Comparison of ENCODE assay signal across 18 mouse cellular contexts in genomic region chr15:74162437-74162763, GRCm38 (mm10).
A peak's percentile ranks its signal among the peaks of the same experiment; 100 is the strongest.
DNase-seq lines count a peak whose midpoint lies in the region; ATAC-seq and TF ChIP-seq lines count a peak whose summit lies in the region.
"Had no signal": no experiment of that assay in that cellular context is flagged by ENCODE, and none has a peak within 500 bp of the region (broad histone marks: within the 10 kb centered on the region; RNA-seq: fewer than 3 reads in every experiment).

No protein-coding gene starts in this region.

- TF ChIP-seq CTCF in brain, embryonic 14.5 days (IDR thresholded peaks at IDR 0.05; ENCODE audit: borderline replicate concordance, extremely low read depth, insufficient read depth, insufficient read length): no peak
- no peak for TF ChIP-seq CTCF in lung, postnatal 0 days (IDR thresholded peaks at IDR 0.05)

- peak; percentile 67 for ATAC-seq in forebrain, embryonic 13.5 days
- ATAC-seq in hindbrain, embryonic 14.5 days (ENCODE audit: low FRiP score): no peak; the same call in 1 of the 2 replicates
- ATAC-seq in midbrain, embryonic 15.5 days (replicated peaks): peak; percentile 30; the same call in 1 of the 2 replicates
- no peak for ATAC-seq in lung, postnatal 0 days
- ATAC-seq: intestine, embryonic 16.5 days had no signal

- no peaks in the 10 kb centered on the region for H3K36me3 ChIP-seq in forebrain, embryonic 13.5 days (ENCODE audit: poor library complexity, severe bottlenecking)
- no peaks in the 10 kb centered on the region for H3K36me3 ChIP-seq in hindbrain, embryonic 14.5 days (replicated peaks; ENCODE audit: control insufficient read depth, insufficient read depth)
- H3K36me3 ChIP-seq in midbrain, embryonic 15.5 days (replicated peaks): no peaks in the 10 kb centered on the region
- H3K36me3 ChIP-seq in limb, embryonic 10.5 days: no peaks in the 10 kb centered on the region
- no peaks in the 10 kb centered on the region for H3K36me3 ChIP-seq in lung, postnatal 0 days (ENCODE audit: insufficient read depth, low read length)
- H3K36me3 ChIP-seq: liver, embryonic 15.5 days; neural tube, embryonic 12.5 days had no signal

- no peaks in the 10 kb centered on the region; the same call in 1 of the 2 replicates for H3K27me3 ChIP-seq in forebrain, embryonic 13.5 days
- H3K27me3 ChIP-seq in hindbrain, embryonic 14.5 days (ENCODE audit: control insufficient read depth, insufficient read depth, low read length): no peaks in the 10 kb centered on the region
- no peaks in the 10 kb centered on the region for H3K27me3 ChIP-seq in midbrain, embryonic 15.5 days (replicated peaks)
- peaks cover 91% of the 10 kb centered on the region for H3K27me3 ChIP-seq in limb, embryonic 10.5 days (ENCODE audit: low read depth, poor library complexity, severe bottlenecking)
- H3K27me3 ChIP-seq in lung, postnatal 0 days (replicated peaks; ENCODE audit: insufficient read depth, low read length): no peaks in the 10 kb centered on the region
- H3K27me3 ChIP-seq: CH12.LX; liver, embryonic 15.5 days had no signal

- peaks cover 48% of the 10 kb centered on the region for H3K4me1 ChIP-seq in forebrain, embryonic 13.5 days
- H3K4me1 ChIP-seq in hindbrain, embryonic 14.5 days (replicated peaks; ENCODE audit: control insufficient read depth, insufficient read depth, low read length): peaks cover 23% of the 10 kb centered on the region
- peaks cover 30% of the 10 kb centered on the region for H3K4me1 ChIP-seq in midbrain, embryonic 15.5 days
- H3K4me1 ChIP-seq in limb, embryonic 10.5 days: peaks cover 25% of the 10 kb centered on the region
- no peaks in the 10 kb centered on the region for H3K4me1 ChIP-seq in lung, postnatal 0 days (ENCODE audit: insufficient read depth, low read depth, low read length)
- H3K4me1 ChIP-seq: liver, embryonic 15.5 days had no signal

- H3K9me3 ChIP-seq in forebrain, embryonic 13.5 days (replicated peaks): no peaks in the 10 kb centered on the region
- no peaks in the 10 kb centered on the region for H3K9me3 ChIP-seq in hindbrain, embryonic 14.5 days (ENCODE audit: control insufficient read depth, low read length)
- H3K9me3 ChIP-seq in midbrain, embryonic 15.5 days: no peaks in the 10 kb centered on the region
- no peaks in the 10 kb centered on the region for H3K9me3 ChIP-seq in limb, embryonic 10.5 days (replicated peaks)
- no peaks in the 10 kb centered on the region for H3K9me3 ChIP-seq in lung, postnatal 0 days (ENCODE audit: low read length)
- H3K9me3 ChIP-seq: liver, embryonic 15.5 days; neural tube, embryonic 12.5 days had no signal

- TF ChIP-seq POLR2A in brain, embryonic 14.5 days (IDR thresholded peaks at IDR 0.05; ENCODE audit: borderline replicate concordance, extremely low read depth, insufficient read depth, insufficient read length, poor library complexity, severe bottlenecking): no peak

- H3K4me2 ChIP-seq in forebrain, embryonic 13.5 days: peak overlapping the region; percentile 18
- H3K4me2 ChIP-seq in hindbrain, embryonic 14.5 days (replicated peaks): no peak overlapping the region
- no peak overlapping the region for H3K4me2 ChIP-seq in midbrain, embryonic 15.5 days
- no peak overlapping the region for H3K4me2 ChIP-seq in lung, postnatal 0 days (replicated peaks; ENCODE audit: low read depth, low read length)
- H3K4me2 ChIP-seq: liver, embryonic 15.5 days had no signal

- H3K9ac ChIP-seq in forebrain, embryonic 13.5 days: no peak overlapping the region
- H3K9ac ChIP-seq in hindbrain, embryonic 14.5 days: no peak overlapping the region
- no peak overlapping the region for H3K9ac ChIP-seq in midbrain, embryonic 15.5 days
- no peak overlapping the region for H3K9ac ChIP-seq in lung, postnatal 0 days (replicated peaks; ENCODE audit: low read depth)
- H3K9ac ChIP-seq: liver, embryonic 15.5 days; neural tube, embryonic 12.5 days had no signal

- no peak overlapping the region for H3K4me3 ChIP-seq in forebrain, embryonic 13.5 days
- H3K4me3 ChIP-seq in hindbrain, embryonic 14.5 days (replicated peaks; ENCODE audit: low read length): no peak overlapping the region
- no peak overlapping the region for H3K4me3 ChIP-seq in midbrain, embryonic 15.5 days
- no peak overlapping the region for H3K4me3 ChIP-seq in limb, embryonic 10.5 days
- no peak overlapping the region for H3K4me3 ChIP-seq in lung, postnatal 0 days (ENCODE audit: low read depth, low read length)
- H3K4me3 ChIP-seq: liver, embryonic 15.5 days; neural tube, embryonic 12.5 days had no signal

- WGBS in forebrain, embryonic 13.5 days: 12% methylated on average over 8 of the region's 8 CpGs
- 12% methylated on average over 8 of the region's 8 CpGs for WGBS in hindbrain, embryonic 14.5 days
- 16% methylated on average over 8 of the region's 8 CpGs for WGBS in midbrain, embryonic 15.5 days
- 67% methylated on average over 8 of the region's 8 CpGs for WGBS in limb, embryonic 10.5 days
- WGBS in lung, postnatal 0 days: 37% methylated on average over 8 of the region's 8 CpGs

- peak; percentile 91 for DNase-seq in brain, embryonic 14.5 days (ENCODE audit: low read depth)
- no peak for DNase-seq in hindbrain, embryonic 14.5 days (ENCODE audit: low spot score)
- DNase-seq in thymus, postnatal 25 days: no peak
- DNase-seq in urinary bladder, postnatal 14 days (ENCODE audit: low spot score): no peak
- no peak for DNase-seq in limb, embryonic 10.5 days (ENCODE audit: low spot score)
- no peak for DNase-seq in lung, postnatal 0 days (ENCODE audit: low spot score)
- DNase-seq: adrenal gland, postnatal 14 days; cerebellum, adult 11 months; cerebellum, postnatal 10 days; heart, adult 18-20 months; heart, postnatal 36 days; right cerebral cortex, postnatal 14 days had no signal

- TF ChIP-seq EP300 in lung, postnatal 0 days (IDR thresholded peaks at IDR 0.05): no peak

- peak overlapping the region; percentile 89 for H3K27ac ChIP-seq in forebrain, embryonic 13.5 days
- peak overlapping the region; percentile 77 for H3K27ac ChIP-seq in hindbrain, embryonic 14.5 days
- H3K27ac ChIP-seq in midbrain, embryonic 15.5 days: peak overlapping the region; percentile 72
- no peak overlapping the region for H3K27ac ChIP-seq in limb, embryonic 10.5 days
- H3K27ac ChIP-seq in lung, postnatal 0 days (ENCODE audit: low read length): no peak overlapping the region
- H3K27ac ChIP-seq: liver, embryonic 15.5 days; neural tube, embryonic 12.5 days had no signal

Comparison
In these comparisons a context has a peak if more than half of its experiments do, and no peak if none do; other contexts are left out.
1. ATAC-seq: peak in forebrain, embryonic 13.5 days (single experiment) and midbrain, embryonic 15.5 days (single experiment); none in hindbrain, embryonic 14.5 days (single experiment) and lung, postnatal 0 days (single experiment).
2. H3K27ac ChIP-seq: peak in forebrain, embryonic 13.5 days (single experiment), hindbrain, embryonic 14.5 days (single experiment) and midbrain, embryonic 15.5 days (single experiment); none in limb, embryonic 10.5 days (single experiment) and lung, postnatal 0 days (single experiment).